Mouse (Mus musculus): ENCODE measurements at regions not wholly inside any gene's neighbourhood (a gene's known extent, or its start where the extent isn't known, plus 50 kb on each side); places are given as distances from the start of the nearest gene placed in this dataset.

- Histone ChIP-seq H3K36me3 (ENCODE audit: control insufficient read depth, insufficient read depth, low read length) (no peaks in the 10 kb centered on the region), H3K9ac (ENCODE audit: low read length) (no peak overlapping the region), H3K27ac (replicated peaks; ENCODE audit: low read depth, low read length) (no peak overlapping the region), H3K4me3 (ENCODE audit: low read depth, low read length) (no peak overlapping the region), H3K27me3 (ENCODE audit: control insufficient read depth, insufficient read depth, low read length) (no peaks in the 10 kb centered on the region), H3K9me3 (ENCODE audit: control insufficient read depth, low read length) (no peaks in the 10 kb centered on the region), H3K4me2 (ENCODE audit: low read depth, severe bottlenecking) (no peak overlapping the region), H3K4me1 (ENCODE audit: control insufficient read depth, insufficient read depth, low read length) (peaks cover 4% of the 10 kb centered on the region; the same call in 1 of the 2 replicates)
- DNase-seq (ENCODE audit: low spot score): no peak
- WGBS: 79% methylated on average over 1 of the region's 1 CpGs
- no peak for ATAC-seq (ENCODE audit: insufficient number of reproducible peaks, low FRiP score, low TSS enrichment, low read depth)
Observed at GRCm38 (mm10) chr1:193966652-193967555, 596.8 kb upstream of the Camk1g start.

- no peak for ATAC-seq (ENCODE audit: insufficient number of reproducible peaks, low FRiP score, low TSS enrichment, low read depth)
- no peak for DNase-seq (ENCODE audit: low spot score)
- no peaks in the 10 kb centered on the region for H3K9me3 ChIP-seq (ENCODE audit: control insufficient read depth, low read length)
- H3K4me2 ChIP-seq (ENCODE audit: low read depth, severe bottlenecking): no peak overlapping the region
- H3K4me3 ChIP-seq (ENCODE audit: low read depth, low read length): no peak overlapping the region
- no peak overlapping the region for H3K9ac ChIP-seq (ENCODE audit: low read length)
- WGBS: 77% methylated on average over 1 of the region's 1 CpGs
- H3K27me3 ChIP-seq (ENCODE audit: control insufficient read depth, insufficient read depth, low read length): no peaks in the 10 kb centered on the region
- no peak overlapping the region for H3K27ac ChIP-seq (replicated peaks; ENCODE audit: low read depth, low read length)
- H3K4me1 ChIP-seq (ENCODE audit: control insufficient read depth, insufficient read depth, low read length): no peaks in the 10 kb centered on the region
- no peaks in the 10 kb centered on the region for H3K36me3 ChIP-seq (ENCODE audit: control insufficient read depth, insufficient read depth, low read length)
Observed at GRCm38 (mm10) chr1:193965278-193965677, 595.2 kb upstream of the Camk1g start.

GRCm38 (mm10) chr1:193951936-193952335 lies 581.8 kb upstream of the Camk1g start:
- Histone ChIP-seq H3K27ac (replicated peaks; ENCODE audit: low read depth, low read length) (no peak overlapping the region), H3K27me3 (ENCODE audit: control insufficient read depth, insufficient read depth, low read length) (no peaks in the 10 kb centered on the region), H3K4me3 (ENCODE audit: low read depth, low read length) (no peak overlapping the region), H3K4me2 (ENCODE audit: low read depth, severe bottlenecking) (no peak overlapping the region), H3K4me1 (ENCODE audit: control insufficient read depth, insufficient read depth, low read length) (no peaks in the 10 kb centered on the region), H3K9me3 (ENCODE audit: control insufficient read depth, low read length) (no peaks in the 10 kb centered on the region), H3K36me3 (ENCODE audit: control insufficient read depth, insufficient read depth, low read length) (no peaks in the 10 kb centered on the region), H3K9ac (ENCODE audit: low read length) (no peak overlapping the region)
- DNase-seq (ENCODE audit: low spot score): no peak
- no peak for ATAC-seq (ENCODE audit: insufficient number of reproducible peaks, low FRiP score, low TSS enrichment, low read depth)

- no peak for DNase-seq (ENCODE audit: low spot score)
- H3K4me1 ChIP-seq (ENCODE audit: control insufficient read depth, insufficient read depth, low read length): no peaks in the 10 kb centered on the region
- no peak for ATAC-seq (ENCODE audit: insufficient number of reproducible peaks, low FRiP score, low TSS enrichment, low read depth)
- no peaks in the 10 kb centered on the region for H3K9me3 ChIP-seq (ENCODE audit: control insufficient read depth, low read length)
- no peak overlapping the region for H3K27ac ChIP-seq (replicated peaks; ENCODE audit: low read depth, low read length)
- H3K9ac ChIP-seq (ENCODE audit: low read length): no peak overlapping the region
- H3K4me2 ChIP-seq (ENCODE audit: low read depth, severe bottlenecking): no peak overlapping the region
- no peak overlapping the region for H3K4me3 ChIP-seq (ENCODE audit: low read depth, low read length)
- H3K27me3 ChIP-seq (ENCODE audit: control insufficient read depth, insufficient read depth, low read length): no peaks in the 10 kb centered on the region
- H3K36me3 ChIP-seq (ENCODE audit: control insufficient read depth, insufficient read depth, low read length): no peaks in the 10 kb centered on the region
Observed at GRCm38 (mm10) chr1:193949817-193950216, 579.7 kb upstream of the Camk1g start.

- Histone ChIP-seq H3K36me3 (ENCODE audit: control insufficient read depth, insufficient read depth, low read length) (no peaks in the 10 kb centered on the region), H3K4me2 (ENCODE audit: low read depth, severe bottlenecking) (no peak overlapping the region), H3K9ac (ENCODE audit: low read length) (no peak overlapping the region), H3K9me3 (ENCODE audit: control insufficient read depth, low read length) (no peaks in the 10 kb centered on the region), H3K4me3 (ENCODE audit: low read depth, low read length) (no peak overlapping the region), H3K27me3 (ENCODE audit: control insufficient read depth, insufficient read depth, low read length) (no peaks in the 10 kb centered on the region), H3K27ac (replicated peaks; ENCODE audit: low read depth, low read length) (no peak overlapping the region), H3K4me1 (ENCODE audit: control insufficient read depth, insufficient read depth, low read length) (no peaks in the 10 kb centered on the region)
- 68% methylated on average over 6 of the region's 6 CpGs for WGBS
- DNase-seq (ENCODE audit: low spot score) (no peak), ATAC-seq (ENCODE audit: insufficient number of reproducible peaks, low FRiP score, low TSS enrichment, low read depth) (no peak)
Observed at GRCm38 (mm10) chr1:193946953-193947586, 577.0 kb upstream of the Camk1g start.

GRCm38 (mm10) chr1:193935969-193936368 lies 565.9 kb upstream of the Camk1g start:
- 90% methylated on average over 2 of the region's 2 CpGs for WGBS
- Histone ChIP-seq H3K27ac (replicated peaks; ENCODE audit: low read depth, low read length) (no peak overlapping the region), H3K4me2 (ENCODE audit: low read depth, severe bottlenecking) (no peak overlapping the region), H3K4me3 (ENCODE audit: low read depth, low read length) (no peak overlapping the region), H3K4me1 (ENCODE audit: control insufficient read depth, insufficient read depth, low read length) (no peaks in the 10 kb centered on the region), H3K9me3 (ENCODE audit: control insufficient read depth, low read length) (no peaks in the 10 kb centered on the region), H3K9ac (ENCODE audit: low read length) (no peak overlapping the region), H3K27me3 (ENCODE audit: control insufficient read depth, insufficient read depth, low read length) (no peaks in the 10 kb centered on the region), H3K36me3 (ENCODE audit: control insufficient read depth, insufficient read depth, low read length) (no peaks in the 10 kb centered on the region)
- ATAC-seq (ENCODE audit: insufficient number of reproducible peaks, low FRiP score, low TSS enrichment, low read depth) (no peak), DNase-seq (ENCODE audit: low spot score) (no peak)

GRCm38 (mm10) chr1:193934308-193934707 lies 564.2 kb upstream of the Camk1g start:
- Histone ChIP-seq H3K36me3 (ENCODE audit: control insufficient read depth, insufficient read depth, low read length) (no peaks in the 10 kb centered on the region), H3K4me3 (ENCODE audit: low read depth, low read length) (no peak overlapping the region), H3K27ac (replicated peaks; ENCODE audit: low read depth, low read length) (no peak overlapping the region), H3K9me3 (ENCODE audit: control insufficient read depth, low read length) (no peaks in the 10 kb centered on the region), H3K27me3 (ENCODE audit: control insufficient read depth, insufficient read depth, low read length) (no peaks in the 10 kb centered on the region), H3K9ac (ENCODE audit: low read length) (no peak overlapping the region), H3K4me2 (ENCODE audit: low read depth, severe bottlenecking) (no peak overlapping the region), H3K4me1 (ENCODE audit: control insufficient read depth, insufficient read depth, low read length) (no peaks in the 10 kb centered on the region)
- DNase-seq (ENCODE audit: low spot score) (no peak), ATAC-seq (ENCODE audit: insufficient number of reproducible peaks, low FRiP score, low TSS enrichment, low read depth) (no peak)
- 8% methylated on average over 1 of the region's 1 CpGs for WGBS

- no peaks in the 10 kb centered on the region for H3K27me3 ChIP-seq (ENCODE audit: control insufficient read depth, insufficient read depth, low read length)
- 85% methylated on average over 5 of the region's 5 CpGs for WGBS
- ATAC-seq (ENCODE audit: insufficient number of reproducible peaks, low FRiP score, low TSS enrichment, low read depth): no peak
Observed at GRCm38 (mm10) chr1:193931131-193931729, 561.1 kb upstream of the Camk1g start.

More at GRCm38 (mm10) chr1:193931131-193931729, 561.1 kb upstream of the Camk1g start:
- H3K4me3 ChIP-seq (ENCODE audit: low read depth, low read length): no peak overlapping the region
- H3K36me3 ChIP-seq (ENCODE audit: control insufficient read depth, insufficient read depth, low read length): no peaks in the 10 kb centered on the region
- no peaks in the 10 kb centered on the region for H3K4me1 ChIP-seq (ENCODE audit: control insufficient read depth, insufficient read depth, low read length)
- no peak overlapping the region for H3K9ac ChIP-seq (ENCODE audit: low read length)
- no peak overlapping the region for H3K4me2 ChIP-seq (ENCODE audit: low read depth, severe bottlenecking)
- H3K9me3 ChIP-seq (ENCODE audit: control insufficient read depth, low read length): no peaks in the 10 kb centered on the region
- DNase-seq (ENCODE audit: low spot score): no peak
- H3K27ac ChIP-seq (replicated peaks; ENCODE audit: low read depth, low read length): no peak overlapping the region
